Mouse (Mus musculus) CH12.LX (cell line): ENCODE measurements around the gene Itgad. TPM values are rescaled to one million over a fixed set of nuclear protein-coding genes. Genes with fewer than 3 reads are reported as not detected.

Source experiments
- DNase-seq: peaks from one replicate; pipeline ENCODE4 v3.0.0-alpha.2; 2013; ENCODE audit errors: extremely low read depth
- H3K27ac ChIP-seq: 2 replicates; pipeline ENCODE4 v1.5.1; 2012; ENCODE audit warnings: low read depth, mild to moderate bottlenecking, control low read depth, moderate library complexity; ENCODE audit not compliant: insufficient read depth
- H3K27me3 ChIP-seq: replicated peaks from 2 replicates; pipeline ENCODE3; 2012; ENCODE audit warnings: inconsistent platforms
- H3K36me3 ChIP-seq, 2 experiments: replicated peaks in 1 of 2; 2 replicates each; pipeline versions ENCODE3 to v1.6.1; 2012; ENCODE audit warnings: inconsistent platforms in 1 of 2, low read length in 1 of 2, mild to moderate bottlenecking in 1 of 2, mixed read lengths in 1 of 2, moderate library complexity in 1 of 2; ENCODE audit not compliant: control insufficient read depth in 1 of 2, insufficient read depth in 1 of 2
- H3K4me1 ChIP-seq, 2 experiments: 2 replicates each; pipeline ENCODE4 v1.6.1; 2012; ENCODE audit warnings: inconsistent platforms in 1 of 2, moderate library complexity in 1 of 2; ENCODE audit not compliant: insufficient read depth in 2 of 2, control insufficient read depth in 1 of 2
- H3K4me2 ChIP-seq: 2 replicates; pipeline ENCODE4 v1.6.1; 2012; ENCODE audit warnings: low read depth, mild to moderate bottlenecking, control low read depth; ENCODE audit not compliant: poor library complexity, insufficient read depth, severe bottlenecking
- H3K4me3 ChIP-seq, 3 experiments: fragments of 150-350 bp in 1 of 3; sonication (generic) in 1 of 3; replicated peaks in 1 of 3; 2 replicates each; pipeline versions ENCODE3 to v1.5.1; 2011 to 2012; ENCODE audit warnings: low read depth in 2 of 3, low read length in 2 of 3, mild to moderate bottlenecking in 2 of 3, moderate library complexity in 2 of 3, control low read depth in 1 of 3, improper control_type of control experiment in 1 of 3, inconsistent platforms in 1 of 3, mixed read lengths in 1 of 3; ENCODE audit not compliant: poor library complexity in 1 of 3
- H3K79me2 ChIP-seq: replicated peaks from 2 replicates; pipeline ENCODE4 v1.6.1; 2012; ENCODE audit warnings: mild to moderate bottlenecking, moderate library complexity; ENCODE audit not compliant: control insufficient read depth, poor library complexity, insufficient read depth, severe bottlenecking; ENCODE audit errors: extremely low read depth
- H3K9ac ChIP-seq: 2 replicates; pipeline ENCODE4 v1.6.1; 2012; ENCODE audit warnings: low read depth, mild to moderate bottlenecking, control low read depth, moderate library complexity; ENCODE audit not compliant: insufficient read depth
- H3K9me3 ChIP-seq: replicated peaks from 2 replicates; pipeline ENCODE3; 2012; ENCODE audit warnings: low read length, inconsistent platforms, mixed read lengths
- BHLHE40 ChIP-seq: IDR thresholded peaks from 2 replicates; pipeline ENCODE4 v1.6.1; 2011; ENCODE audit warnings: mild to moderate bottlenecking, low read depth, low read length, improper control_type of control experiment
- CHD2 ChIP-seq: IDR thresholded peaks from 2 replicates; pipeline ENCODE4 v1.6.1; 2011; ENCODE audit warnings: low read length, improper control_type of control experiment
- CTCF ChIP-seq, 2 experiments: IDR thresholded peaks in 1 of 2; conservative IDR thresholded peaks in 1 of 2; 2 replicates each; pipeline ENCODE4 v1.5.1; 2011 to 2012; ENCODE audit warnings: low read depth in 2 of 2, low read length in 2 of 2, improper control_type of control experiment in 1 of 2, inconsistent platforms in 1 of 2, mild to moderate bottlenecking in 1 of 2, moderate library complexity in 1 of 2
- E2F4 ChIP-seq: IDR thresholded peaks from 2 replicates; pipeline ENCODE4 v1.6.1; 2011; ENCODE audit warnings: low read depth, low read length, improper control_type of control experiment; ENCODE audit not compliant: insufficient replicate concordance
- GABPA ChIP-seq: IDR thresholded peaks from 2 replicates; pipeline ENCODE4 v1.6.1; 2012; ENCODE audit warnings: low read depth, low read length, improper control_type of control experiment, inconsistent platforms; ENCODE audit not compliant: insufficient replicate concordance
- IRF4 ChIP-seq: IDR thresholded peaks from 2 replicates; pipeline ENCODE4 v1.6.1; 2014; ENCODE audit warnings: low read depth, mild to moderate bottlenecking, inconsistent platforms, low read length, improper control_type of control experiment
- JUN ChIP-seq: IDR thresholded peaks from 2 replicates; pipeline ENCODE4 v1.6.1; 2011; ENCODE audit warnings: low read depth, mild to moderate bottlenecking, low read length, improper control_type of control experiment, moderate library complexity; ENCODE audit not compliant: insufficient read depth
- KAT2A ChIP-seq: IDR thresholded peaks from 2 replicates; pipeline ENCODE4 v1.6.1; 2012; ENCODE audit warnings: low read length, improper control_type of control experiment, inconsistent platforms; ENCODE audit not compliant: insufficient replicate concordance
- MAX ChIP-seq: IDR thresholded peaks from 2 replicates; pipeline ENCODE4 v1.6.1; 2011; ENCODE audit warnings: low read length, improper control_type of control experiment
- MAZ ChIP-seq: IDR thresholded peaks from 2 replicates; pipeline ENCODE4 v1.6.1; 2012; ENCODE audit warnings: low read depth, mild to moderate bottlenecking, inconsistent platforms, low read length, improper control_type of control experiment, moderate library complexity
- MEF2A ChIP-seq: IDR thresholded peaks from 2 replicates; pipeline ENCODE4 v1.6.1; 2014; ENCODE audit warnings: low read depth, mild to moderate bottlenecking, inconsistent platforms, low read length, improper control_type of control experiment, borderline replicate concordance
- MYC ChIP-seq: IDR thresholded peaks from 2 replicates; pipeline ENCODE4 v1.6.1; 2011; ENCODE audit warnings: low read depth, mild to moderate bottlenecking, improper control_type of control experiment, low read length
- NELFE ChIP-seq: IDR thresholded peaks from 2 replicates; pipeline ENCODE4 v1.6.1; 2011; ENCODE audit warnings: low read depth, low read length, improper control_type of control experiment
- NRF1 ChIP-seq: IDR thresholded peaks from 2 replicates; pipeline ENCODE4 v1.6.1; 2014; ENCODE audit warnings: low read depth, mild to moderate bottlenecking, inconsistent platforms, low read length, improper control_type of control experiment, moderate library complexity
- POLR2A ChIP-seq: IDR thresholded peaks from 2 replicates; pipeline ENCODE4 v1.6.1; 2011; ENCODE audit warnings: low read depth, mild to moderate bottlenecking, improper control_type of control experiment, low read length
- POLR2AphosphoS2 ChIP-seq: IDR thresholded peaks from 2 replicates; pipeline ENCODE4 v1.6.1; 2011; ENCODE audit warnings: low read depth, low read length, improper control_type of control experiment
- SIN3A ChIP-seq: IDR thresholded peaks from 2 replicates; pipeline ENCODE4 v1.6.1; 2012; ENCODE audit warnings: low read length, improper control_type of control experiment, inconsistent platforms
- SMC3 ChIP-seq: IDR thresholded peaks from 2 replicates; pipeline ENCODE4 v1.6.1; 2011; ENCODE audit warnings: low read depth, low read length, improper control_type of control experiment
- TBP ChIP-seq: conservative IDR thresholded peaks from 2 replicates; pipeline ENCODE4 v1.6.1; 2011; ENCODE audit warnings: low read depth, low read length, improper control_type of control experiment
- USF2 ChIP-seq: conservative IDR thresholded peaks from 2 replicates; pipeline ENCODE4 v1.6.1; 2011; ENCODE audit warnings: low read depth, low read length, improper control_type of control experiment
- ZKSCAN1 ChIP-seq: IDR thresholded peaks from 2 replicates; pipeline ENCODE4 v1.6.1; 2012; ENCODE audit warnings: low read depth, inconsistent platforms, low read length, improper control_type of control experiment, borderline replicate concordance
- ZNF384 ChIP-seq: IDR thresholded peaks from 2 replicates; pipeline ENCODE4 v1.6.1; 2012; ENCODE audit warnings: low read depth, low read length, improper control_type of control experiment, inconsistent platforms
- dilution Hi-C: fragments of 300-500 bp; cut with MboI; formaldehyde crosslinking; loops from 2 replicates; pipeline ENCODE4 v1.14.3; 2020; ENCODE audit warnings: low sequenced_read_pairs; ENCODE audit not compliant: extremely low pct_unique_long_range_greater_than_20kb, extremely low pct_ligation_motif_present
- in situ Hi-C: fragments of 300-500 bp; cut with MboI; formaldehyde crosslinking; loops from 3 replicates; pipeline ENCODE4 v1.14.3; 2019; ENCODE audit warnings: low sequenced_read_pairs, low pct_ligation_motif_present, low pct_unique_long_range_greater_than_20kb, mixed read lengths
- polyA plus RNA-seq: library from polyadenylated mRNA; unstranded; fragments of >175 nt; gene quantifications from 2 replicates; pipeline ENCODE4 v1.2.1, GENCODE M21; 2012; ENCODE audit warnings: low read depth; ENCODE audit not compliant: insufficient read length
- total RNA-seq, 2 experiments: library from RNA; depleted of rRNA; stranded (reverse); fragments of 300-350 nt in 1 of 2; fragments of >200 nt in 1 of 2; gene quantifications; 2 replicates each; pipeline ENCODE4 v1.2.3; 2012 to 2014

The Itgad gene
- total and polyA plus RNA-seq, 3 experiments: not detected

DNA sequence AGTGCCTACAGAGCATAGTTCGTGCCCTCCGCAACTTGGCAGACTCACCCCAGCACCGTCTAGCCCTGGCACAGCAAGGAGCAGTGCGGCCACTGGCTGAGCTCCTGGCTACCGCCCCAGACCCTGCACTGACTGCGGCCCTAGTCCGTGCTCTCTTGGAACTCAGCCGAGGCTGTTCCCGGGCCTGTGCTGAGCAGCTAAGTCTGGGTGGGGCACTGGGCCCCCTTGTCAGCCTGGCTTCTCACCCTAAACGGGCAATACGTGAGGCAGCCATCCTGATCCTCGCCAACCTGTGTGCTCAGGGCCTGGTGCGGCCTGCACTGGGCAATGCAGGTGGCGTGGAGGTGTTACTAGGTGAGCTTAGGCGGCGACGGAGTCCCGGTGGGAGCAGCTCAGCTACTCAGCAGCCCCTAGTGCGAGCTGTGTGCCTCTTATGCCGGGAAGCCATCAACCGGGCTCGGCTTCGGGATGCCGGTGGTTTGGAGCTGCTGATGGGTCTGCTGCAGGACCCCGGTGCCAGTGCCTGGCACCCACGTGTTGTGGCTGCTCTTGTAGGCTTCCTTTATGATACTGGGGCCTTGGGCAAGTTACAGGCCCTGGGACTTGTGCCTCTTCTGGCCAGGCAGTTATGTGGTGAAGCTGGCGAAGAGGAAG is 86.1 kb downstream of the Itgad start:
- no peak overlapping the region for H3K4me2 ChIP-seq
- H3K9me3 ChIP-seq: no peaks in the 10 kb centered on the region
- no peak for TF ChIP-seq MYC
- TF ChIP-seq JUN: no peak
- H3K4me1 ChIP-seq: peaks cover 9 to 36% of the 10 kb centered on the region in 2 experiments
- no peak overlapping the region for H3K27ac ChIP-seq
- dilution Hi-C loops (no loop called here), in situ Hi-C loops (no loop called here)
- no peaks in the 10 kb centered on the region for H3K27me3 ChIP-seq
- no peak overlapping the region for H3K9ac ChIP-seq
- no peak overlapping the region for H3K4me3 ChIP-seq
- DNase-seq: no peak
- H3K36me3 ChIP-seq: peaks cover 51 to 67% of the 10 kb centered on the region in 2 experiments
- no peaks in the 10 kb centered on the region for H3K79me2 ChIP-seq

DNA sequence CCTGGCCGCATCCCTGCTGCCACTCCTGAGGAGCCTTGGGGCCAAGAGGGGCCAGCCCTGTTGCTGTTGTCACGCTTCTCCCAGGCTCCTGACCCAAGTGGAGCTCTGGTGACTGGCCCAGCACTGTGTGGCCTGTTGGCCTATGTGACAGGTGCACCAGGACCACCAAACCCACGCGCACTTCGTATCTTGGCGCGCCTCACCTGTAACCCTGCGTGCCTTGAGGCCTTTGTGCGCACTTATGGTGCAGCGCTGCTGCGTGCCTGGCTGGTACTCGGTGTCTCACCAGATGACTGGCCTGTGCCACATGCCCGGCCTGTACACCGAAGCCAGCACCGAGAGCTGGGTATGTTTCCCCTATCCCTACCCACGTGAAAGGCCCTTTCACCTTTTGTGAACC is 88.2 kb downstream of the Itgad start:
- no peak for DNase-seq
- dilution Hi-C loops: no loop called here
- Histone ChIP-seq H3K4me2 (no peak overlapping the region), H3K27ac (no peak overlapping the region), H3K27me3 (no peaks in the 10 kb centered on the region), H3K9me3 (no peaks in the 10 kb centered on the region), H3K79me2 (no peaks in the 10 kb centered on the region), H3K36me3 (peaks cover 51 to 60% of the 10 kb centered on the region in 2 experiments), H3K4me1 (peaks cover 2 to 19% of the 10 kb centered on the region in 2 experiments; a peak in 3 of 4 replicates), H3K9ac (no peak overlapping the region), H3K4me3 (no peak overlapping the region)
- TF ChIP-seq SIN3A: no peak
- no peak for TF ChIP-seq E2F4
- no peak for TF ChIP-seq POLR2AphosphoS2
- no peak for TF ChIP-seq MAZ
- no peak for TF ChIP-seq CHD2
- no peak for TF ChIP-seq BHLHE40
- no peak for TF ChIP-seq USF2
- in situ Hi-C loops: no loop called here

DNA sequence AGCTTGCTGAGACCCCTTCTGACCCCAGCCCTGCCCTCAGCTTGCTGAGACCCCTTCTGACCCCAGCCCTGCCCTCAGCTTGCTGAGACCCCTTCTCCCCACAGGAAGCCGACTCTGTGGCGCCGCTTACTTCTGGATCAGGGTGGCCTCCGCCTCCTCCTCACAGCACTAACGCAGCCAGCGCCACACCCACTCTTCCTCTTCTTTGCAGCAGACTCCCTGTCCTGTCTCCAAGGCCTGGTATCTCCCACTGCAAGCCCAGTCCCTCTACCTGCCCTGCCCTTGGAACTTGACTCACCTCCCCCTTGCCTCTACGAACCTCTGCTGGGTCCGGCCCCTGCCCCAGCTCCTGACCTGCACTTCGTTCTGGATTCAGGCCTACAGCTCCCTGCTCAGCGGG is 89.7 kb downstream of the Itgad start:
- no peak overlapping the region for H3K4me3 ChIP-seq
- H3K4me2 ChIP-seq: no peak overlapping the region
- no peaks in the 10 kb centered on the region for H3K9me3 ChIP-seq
- H3K27ac ChIP-seq: no peak overlapping the region
- dilution Hi-C loops: no loop called here
- in situ Hi-C loops: no loop called here
- peaks cover 51 to 61% of the 10 kb centered on the region in 2 experiments for H3K36me3 ChIP-seq
- no peak overlapping the region for H3K9ac ChIP-seq
- DNase-seq: no peak
- H3K79me2 ChIP-seq: no peaks in the 10 kb centered on the region
- no peaks in the 10 kb centered on the region for H3K27me3 ChIP-seq
- peaks cover 2 to 19% of the 10 kb centered on the region in 2 experiments; a peak in 3 of 4 replicates for H3K4me1 ChIP-seq
- TF ChIP-seq POLR2A (no peak), MEF2A (no peak), E2F4 (no peak), TBP (no peak), GABPA (no peak), ZKSCAN1 (no peak), NELFE (no peak), CTCF (conservative IDR thresholded peaks at IDR 0.05 in 1 of 2, IDR thresholded peaks at IDR 0.05 in 1 of 2; ENCODE audit: low read depth in 2 of 2, low read length in 2 of 2) (no peak), SMC3 (no peak), KAT2A (no peak), NRF1 (no peak), ZNF384 (no peak), MAX (no peak), IRF4 (no peak), USF2 (no peak)
